Mouse (Mus musculus) c-Kit-positive CD71-positive TER-119-negative erythroid progenitor cells, embryonic 14.5 days (primary cell): ENCODE results near the gene Msrb1.
"Not testable (repeated sequence)": the region's sequence is repeated elsewhere in the genome, so short reads cannot be mapped to it uniquely, and the experiment has no call there.

Experiments
- DNase-seq: peaks from one replicate; pipeline ENCODE4 v3.0.0-alpha.2; 2013; ENCODE audit warnings: low read depth

The Msrb1 gene

DNA sequence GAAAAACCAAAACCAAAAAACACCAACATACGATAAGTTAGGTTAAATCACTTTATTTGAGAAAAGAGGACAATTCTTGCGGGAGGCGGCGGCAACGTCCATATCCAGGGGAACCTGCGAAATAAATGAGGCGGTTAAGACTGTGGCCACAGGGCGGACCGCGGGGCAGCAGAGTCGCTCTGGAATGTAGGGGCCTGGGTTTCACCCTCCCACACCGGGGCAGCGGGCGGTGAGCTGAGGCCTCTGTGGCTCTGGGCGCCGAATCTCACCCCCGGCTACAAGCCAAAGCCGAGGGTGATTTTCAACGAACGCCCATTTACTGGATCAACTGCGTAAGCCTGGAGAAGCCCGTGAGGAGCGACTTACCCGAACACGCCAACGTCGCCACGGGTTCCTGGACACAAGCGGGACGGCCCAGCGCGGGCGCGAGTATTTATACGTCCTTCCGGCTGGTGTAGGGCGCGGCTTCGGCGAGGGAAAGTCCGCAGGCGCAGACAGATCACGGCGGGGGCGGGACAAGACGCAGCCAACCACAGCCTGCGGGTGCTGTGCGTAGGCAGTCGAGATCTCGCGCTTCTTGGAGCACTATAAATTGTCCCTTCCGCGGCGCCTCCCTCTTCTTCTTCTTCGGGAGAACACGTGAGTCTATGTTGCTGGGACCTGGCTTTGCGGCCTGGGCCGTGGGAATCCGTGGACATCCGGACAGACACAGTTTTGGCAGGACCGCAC lies 16.8 kb upstream of the Msrb1 start:
- peak; percentile 95 for DNase-seq

DNA sequence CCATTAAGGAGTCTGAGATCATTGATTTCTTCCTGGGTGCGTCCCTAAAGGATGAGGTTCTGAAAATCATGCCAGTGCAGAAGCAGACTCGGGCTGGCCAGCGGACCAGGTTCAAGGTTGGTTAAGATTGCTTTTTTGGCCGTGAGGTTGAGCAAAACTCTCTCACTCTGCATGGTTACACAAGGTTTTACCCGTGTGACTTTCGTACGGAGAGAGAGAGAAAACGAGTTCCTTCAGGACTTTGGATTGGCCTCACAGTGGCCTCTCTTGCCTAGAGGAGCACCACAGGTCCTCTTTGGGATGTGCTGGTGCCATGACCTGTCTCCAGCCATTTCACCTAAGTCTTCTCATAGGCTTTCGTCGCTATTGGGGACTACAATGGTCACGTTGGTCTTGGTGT lies 15.8 kb upstream of the Msrb1 start:
- not testable (repeated sequence) for DNase-seq

GRCm38 (mm10) chr17:24721383-24721955 lies 15.0 kb upstream of the Msrb1 start:
- DNase-seq = not testable (repeated sequence)

DNA sequence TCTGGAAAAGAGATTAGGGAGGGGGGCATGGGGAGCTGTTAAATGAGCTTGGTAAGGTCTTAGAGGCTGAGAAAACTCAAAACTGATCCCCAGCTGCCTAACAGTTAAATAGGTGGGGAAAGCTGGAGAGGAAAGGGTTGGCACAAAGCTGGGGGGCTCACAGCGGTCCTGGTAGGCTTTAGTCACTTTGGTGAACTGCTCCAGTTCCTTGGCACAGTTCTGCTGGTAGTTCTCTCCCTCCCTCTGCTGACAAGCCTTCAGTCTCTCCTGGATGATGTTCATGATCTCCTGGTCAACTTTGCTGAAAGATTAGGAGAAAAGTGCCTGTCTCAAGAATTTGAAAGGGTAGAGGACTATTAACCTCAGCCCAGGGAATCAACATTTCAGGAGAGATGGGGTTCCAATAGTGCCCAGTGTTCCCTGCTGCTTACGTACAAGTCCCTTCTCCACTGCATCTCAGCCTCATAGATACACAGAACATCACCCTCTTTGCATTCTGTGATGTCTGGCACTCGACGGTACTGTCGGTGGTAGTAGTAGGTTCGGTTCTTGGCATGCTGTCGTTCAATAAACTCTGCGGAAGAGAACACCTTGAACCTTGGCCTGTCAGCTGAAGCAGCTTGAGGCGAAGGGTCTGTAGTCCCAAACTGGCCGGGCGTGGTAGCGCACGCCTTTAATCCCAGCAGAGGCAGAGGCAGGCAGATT lies 14.1 kb upstream of the Msrb1 start:
- DNase-seq = no peak

- DNase-seq = no peak
Observed at GRCm38 (mm10) chr17:24723122-24723880, 13.1 kb upstream of the Msrb1 start.

- peak; percentile 54 for DNase-seq
Observed at GRCm38 (mm10) chr17:24723881-24724180, 12.6 kb upstream of the Msrb1 start.

- peak; percentile 94 for DNase-seq
Observed at GRCm38 (mm10) chr17:24724184-24724583, 12.3 kb upstream of the Msrb1 start, which contains the start of gene Ndufb10. Gene Ndufb10, minus strand, starts transcription at chr17:24724478.

- no peak for DNase-seq
Observed at GRCm38 (mm10) chr17:24725637-24726390, 10.6 kb upstream of the Msrb1 start.

- DNase-seq = no peak
Observed at GRCm38 (mm10) chr17:24727618-24728017, 8.8 kb upstream of the Msrb1 start, which contains the start of gene Rpl3l. Gene Rpl3l, plus strand, starts transcription at chr17:24727820.

DNA sequence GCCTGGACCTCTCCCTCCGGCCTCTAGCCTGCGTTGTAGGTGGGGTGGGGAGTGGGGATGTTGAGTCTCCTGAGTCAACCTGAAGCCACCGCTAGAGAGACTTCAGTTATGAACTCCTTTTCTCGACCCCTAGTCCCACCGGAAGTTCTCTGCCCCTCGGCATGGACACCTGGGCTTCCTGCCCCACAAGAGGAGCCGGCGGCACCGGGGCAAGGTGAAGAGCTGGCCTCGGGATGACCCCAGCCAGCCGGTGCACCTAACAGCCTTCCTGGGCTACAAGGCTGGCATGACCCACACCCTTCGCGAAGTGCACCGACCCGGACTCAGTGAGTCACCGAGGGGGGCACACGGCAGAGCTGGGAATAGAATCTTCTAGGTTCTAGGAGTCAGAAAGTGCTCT lies 8.3 kb upstream of the Msrb1 start:
- no peak for DNase-seq

DNA sequence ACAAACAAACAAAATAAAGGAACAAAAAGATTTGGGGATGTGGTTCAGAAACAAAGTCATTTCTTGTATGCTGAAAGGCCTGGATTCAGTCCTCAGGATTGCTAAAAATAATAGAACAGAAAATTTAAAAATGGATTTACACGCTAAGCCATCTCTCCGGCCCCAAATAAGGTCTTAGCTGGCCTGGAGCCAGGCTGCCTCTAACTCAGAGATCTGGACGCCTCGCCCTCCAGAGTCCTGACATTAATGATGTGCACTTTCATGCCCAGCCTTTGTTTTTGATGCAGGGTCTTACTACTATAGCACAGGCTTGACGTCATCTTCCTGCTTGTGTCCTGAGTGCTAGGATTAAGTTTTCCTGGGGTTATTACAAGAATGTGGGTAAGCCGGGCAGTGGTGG lies 7.4 kb upstream of the Msrb1 start:
- DNase-seq = no peak

GRCm38 (mm10) chr17:24730787-24731186 lies 5.7 kb upstream of the Msrb1 start:
- no peak for DNase-seq

DNA sequence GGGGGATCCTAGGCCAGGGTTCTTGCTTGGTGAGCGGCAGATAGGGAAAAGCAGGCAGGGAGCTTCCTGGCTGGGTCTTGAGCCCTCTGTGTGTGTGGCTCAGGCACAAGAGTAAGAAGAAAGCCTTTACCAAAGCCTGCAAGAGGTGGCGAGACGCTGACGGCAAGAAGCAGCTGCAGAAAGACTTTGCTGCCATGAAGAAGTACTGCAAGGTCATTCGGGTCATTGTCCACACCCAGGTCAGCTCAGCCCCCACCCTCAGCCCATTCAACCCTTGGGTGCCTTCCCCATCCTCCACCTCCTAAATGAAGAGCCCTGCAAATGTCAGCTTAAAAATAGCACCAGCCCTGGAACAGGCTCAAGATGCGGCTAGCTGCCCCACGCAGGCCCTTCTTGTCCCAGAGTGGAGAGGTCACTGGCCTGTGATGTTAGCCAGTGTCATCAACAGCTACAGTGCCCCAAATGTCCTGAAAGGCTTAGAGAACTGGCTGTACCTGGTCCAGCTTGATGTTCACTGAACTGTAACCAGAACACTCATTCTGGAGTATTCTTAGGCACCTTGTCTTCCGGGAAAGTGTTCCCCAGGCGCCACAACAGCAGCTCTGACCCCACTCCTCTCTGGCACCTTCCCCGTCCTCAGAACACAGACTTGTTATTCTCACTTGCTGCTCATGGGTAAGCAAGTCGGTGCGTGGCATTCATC lies 4.1 kb upstream of the Msrb1 start:
- DNase-seq = no peak

DNA sequence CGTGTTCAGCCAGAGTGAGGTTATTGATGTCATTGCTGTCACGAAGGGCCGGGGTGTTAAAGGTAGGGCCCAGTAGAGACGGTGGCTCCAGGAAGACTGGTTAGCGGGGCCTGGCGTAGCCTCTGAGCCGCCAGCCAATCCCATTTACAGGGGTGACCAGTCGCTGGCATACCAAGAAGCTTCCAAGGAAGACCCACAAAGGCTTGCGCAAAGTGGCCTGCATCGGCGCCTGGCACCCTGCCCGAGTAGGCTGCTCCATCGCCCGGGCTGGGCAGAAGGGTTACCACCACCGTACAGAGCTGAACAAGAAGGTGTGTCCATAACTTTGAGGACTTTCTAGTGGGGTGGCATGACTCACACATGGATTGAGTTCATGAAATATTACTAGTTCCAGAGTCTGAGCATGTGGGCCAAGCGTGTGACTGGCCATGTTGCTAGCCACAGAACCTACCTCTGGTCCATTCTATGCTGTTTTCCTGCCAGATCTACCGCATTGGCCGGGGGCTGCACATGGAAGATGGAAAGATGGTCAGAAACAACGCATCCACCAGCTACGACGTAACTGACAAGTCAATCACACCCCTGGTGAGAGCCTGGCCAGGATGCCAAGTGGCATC lies 2.9 kb upstream of the Msrb1 start:
- DNase-seq = no peak

DNA sequence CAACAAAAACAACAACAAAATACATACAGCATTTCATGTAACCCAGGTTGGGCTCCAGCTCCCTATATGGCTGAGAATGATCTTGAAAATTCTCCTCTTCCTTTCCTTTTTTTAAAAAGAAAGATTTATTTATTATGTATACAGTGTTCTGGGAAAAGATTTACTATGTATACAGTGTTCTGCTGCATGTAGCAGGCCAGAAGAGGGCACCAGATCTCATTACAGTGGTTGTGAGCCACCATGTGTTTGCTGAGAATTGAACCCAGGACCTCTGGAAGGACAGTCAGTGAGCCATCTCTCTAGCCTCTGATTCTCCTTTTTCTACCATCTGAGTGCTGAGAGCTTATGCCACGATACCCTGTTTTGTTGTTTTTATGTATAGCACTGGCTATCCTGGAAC lies 1.9 kb upstream of the Msrb1 start:
- no peak for DNase-seq

GRCm38 (mm10) chr17:24735446-24735845 lies 996 bp upstream of the Msrb1 start:
- DNase-seq = no peak

GRCm38 (mm10) chr17:24737135-24737810 lies 831 bp downstream of the Msrb1 start:
- no peak for DNase-seq

DNA sequence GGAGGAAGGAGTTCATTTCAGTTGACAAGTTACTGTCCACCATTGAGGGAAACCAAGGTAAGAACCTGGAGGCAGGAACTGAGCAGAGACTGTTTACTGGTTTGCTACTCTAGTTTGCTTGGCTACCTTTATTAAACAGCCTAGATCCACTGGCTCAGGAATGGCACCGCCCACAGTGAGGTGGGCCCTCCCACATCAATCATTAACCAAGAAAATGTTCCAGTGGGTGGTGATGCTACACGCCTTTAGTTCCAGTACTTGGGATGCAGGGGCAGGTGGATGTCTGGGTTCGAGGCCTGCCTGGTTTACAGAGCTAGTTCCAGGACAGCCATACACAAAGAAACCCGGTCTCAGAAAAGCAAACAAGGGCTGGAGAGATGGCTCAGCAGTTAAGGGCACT lies 1.8 kb downstream of the Msrb1 start:
- DNase-seq = no peak

GRCm38 (mm10) chr17:24739926-24740325 lies 3.5 kb downstream of the Msrb1 start:
- no peak for DNase-seq

DNA sequence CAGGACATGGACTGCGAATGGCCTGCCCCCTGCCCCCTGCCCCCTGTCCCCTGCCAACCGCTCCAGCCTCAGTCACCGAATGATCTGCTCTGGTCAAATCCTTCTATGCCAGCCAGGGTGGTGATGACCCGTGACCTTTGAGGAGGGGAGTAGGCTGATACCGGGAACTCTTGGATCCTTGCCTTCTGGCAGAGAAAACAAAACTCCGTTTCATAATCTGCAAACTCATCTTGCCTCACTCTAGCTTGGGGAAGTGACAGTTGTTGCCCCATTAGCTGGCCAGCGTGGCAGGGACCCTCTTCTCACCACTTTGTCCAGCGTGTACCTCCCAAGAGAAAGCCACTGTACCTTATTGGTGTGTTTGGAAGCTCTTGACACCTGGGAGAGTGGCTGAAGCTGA lies 5.9 kb downstream of the Msrb1 start:
- DNase-seq = no peak
